Mouse (Mus musculus): ENCODE results near the gene Hipk2.
A peak's percentile ranks its signal among the peaks of the same experiment; 100 is the strongest.

DNA sequence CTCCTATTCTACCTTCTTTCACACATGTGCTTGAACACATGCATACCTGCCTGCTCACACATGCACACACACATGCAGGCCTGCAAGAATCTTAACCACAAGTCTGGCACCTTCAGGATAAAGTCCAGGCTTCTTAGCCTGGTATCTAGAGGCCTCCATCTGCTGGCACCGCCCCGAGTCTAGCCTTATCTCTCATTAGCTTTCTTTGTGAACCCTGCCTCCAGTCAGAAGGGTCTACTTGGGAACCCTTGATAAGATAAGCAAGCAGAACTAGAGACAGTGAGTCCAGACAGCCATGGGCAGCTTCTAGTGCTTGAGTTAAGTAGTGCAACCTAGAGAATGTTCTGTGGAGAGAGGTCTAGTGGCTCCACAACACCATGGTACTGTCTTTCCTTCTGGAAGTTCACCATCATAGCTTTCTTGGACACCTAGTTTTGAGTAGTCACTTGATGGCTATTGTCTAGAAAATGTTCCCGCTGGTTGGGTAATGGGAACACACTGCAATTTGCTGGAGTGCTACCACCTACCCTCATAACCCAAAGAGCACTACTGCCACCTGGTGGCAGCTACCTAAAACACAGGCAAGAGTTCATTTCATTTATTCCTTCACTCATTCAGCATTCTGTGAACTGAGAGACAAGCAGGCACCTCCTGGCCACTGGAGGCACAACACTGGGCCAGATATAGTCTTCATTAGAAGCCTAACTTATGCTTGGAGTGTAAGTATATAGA is 35.0 kb upstream of the Hipk2 start:
- TF ChIP-seq CTCF (IDR thresholded peaks at IDR 0.05; ENCODE audit: low read depth) = peak; percentile 89
- TF ChIP-seq EP300 (optimal IDR thresholded peaks at IDR 0.05) = no peak
